Mouse (Mus musculus) midbrain, embryonic 14.5 days (tissue): ENCODE measurements at regions not wholly inside any gene's neighbourhood (a gene's known extent, or its start where the extent isn't known, plus 50 kb on each side); places are given as distances from the start of the nearest gene placed in this dataset.

Source experiments
- ATAC-seq: fragments of 200-750 bp; cut with Nextera tagmentation; 2 replicates; pipeline ENCODE4 v1.8.0; 2017; ENCODE audit warnings: moderate number of reproducible peaks, moderate library complexity; ENCODE audit not compliant: low FRiP score, low TSS enrichment
- DNase-seq: peaks from one replicate; pipeline ENCODE4 v3.0.0-alpha.2; 2015
- H3K27ac ChIP-seq: fragments of 300-500 bp; sonication (generic); replicated peaks from 2 replicates; pipeline ENCODE4 v1.5.1; 2014; ENCODE audit warnings: mild to moderate bottlenecking, low read depth, low read length, moderate library complexity
- H3K27me3 ChIP-seq: fragments of 300-500 bp; sonication (generic); 2 replicates; pipeline ENCODE4 v1.6.1; 2014; ENCODE audit warnings: low read length, control low read depth, mixed read lengths; ENCODE audit not compliant: control insufficient read depth, insufficient read depth
- H3K36me3 ChIP-seq: fragments of 300-500 bp; sonication (generic); 2 replicates; pipeline ENCODE4 v1.6.1; 2014; ENCODE audit warnings: low read length, control low read depth; ENCODE audit not compliant: control insufficient read depth, insufficient read depth
- H3K4me1 ChIP-seq: fragments of 300-500 bp; sonication (generic); 2 replicates; pipeline ENCODE4 v1.6.1; 2014; ENCODE audit warnings: mild to moderate bottlenecking, antibody characterized with exemption, low read length, control low read depth; ENCODE audit not compliant: control insufficient read depth, insufficient read depth
- H3K4me2 ChIP-seq: fragments of 300-500 bp; sonication (generic); 2 replicates; pipeline ENCODE4 v1.6.1; 2014; ENCODE audit warnings: mild to moderate bottlenecking, low read length, moderate library complexity
- H3K4me3 ChIP-seq: fragments of 300-500 bp; sonication (generic); replicated peaks from 2 replicates; pipeline ENCODE4 v1.5.1; 2014; ENCODE audit warnings: low read depth, low read length
- H3K9ac ChIP-seq: fragments of 300-500 bp; sonication (generic); replicated peaks from 2 replicates; pipeline ENCODE4 v1.6.1; 2014; ENCODE audit warnings: mild to moderate bottlenecking, low read length, moderate library complexity
- H3K9me3 ChIP-seq: fragments of 300-500 bp; sonication (generic); 2 replicates; pipeline ENCODE4 v1.6.1; 2016; ENCODE audit warnings: low read length, control low read depth, mixed read lengths; ENCODE audit not compliant: control insufficient read depth
- WGBS: fragments of 180-500 bp; shearing (Covaris S2); extraction: QIAGEN DNeasy Blood & Tissue Kit; methylation state at CpG from one replicate; pipeline ENCODE4 v1.1.7; 2014; 5-methylcytosine and 5-hydroxymethylcytosine counted together

DNA sequence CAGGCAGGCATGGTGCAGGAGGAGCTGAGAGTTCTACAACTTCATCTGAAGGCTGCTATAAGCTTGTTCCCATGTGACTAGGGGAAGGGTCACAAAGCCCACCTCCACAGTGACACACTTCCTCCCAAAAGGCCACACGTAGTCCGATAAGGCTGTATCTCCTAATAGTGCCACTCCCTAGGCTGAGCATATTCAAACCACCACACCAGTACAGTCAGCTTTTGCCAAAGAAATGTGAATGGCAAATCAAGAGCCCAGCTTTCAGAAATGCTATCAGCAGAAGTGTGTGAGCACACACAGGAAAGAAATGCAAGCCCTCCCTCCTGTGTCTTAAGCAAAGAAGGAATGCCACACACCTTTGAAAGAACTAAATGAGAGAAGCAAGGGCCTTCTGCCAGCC lies 80.4 kb upstream of the Ankrd28 start:
- 91% methylated on average over 2 of the region's 2 CpGs for WGBS
- DNase-seq = no peak
- H3K4me1 ChIP-seq = no peaks in the 10 kb centered on the region
- no peak overlapping the region for H3K4me3 ChIP-seq
- no peak overlapping the region for H3K4me2 ChIP-seq
- no peak overlapping the region for H3K27ac ChIP-seq
- no peak overlapping the region for H3K9ac ChIP-seq
- H3K9me3 ChIP-seq = no peaks in the 10 kb centered on the region
- H3K36me3 ChIP-seq = no peaks in the 10 kb centered on the region
- no peaks in the 10 kb centered on the region for H3K27me3 ChIP-seq
- no peak for ATAC-seq

- Histone ChIP-seq H3K9ac (no peak overlapping the region), H3K27me3 (no peaks in the 10 kb centered on the region), H3K4me3 (no peak overlapping the region), H3K4me2 (no peak overlapping the region), H3K27ac (no peak overlapping the region), H3K36me3 (no peaks in the 10 kb centered on the region), H3K4me1 (no peaks in the 10 kb centered on the region), H3K9me3 (no peaks in the 10 kb centered on the region)
- DNase-seq (no peak), ATAC-seq (no peak)
- 90% methylated on average over 4 of the region's 4 CpGs for WGBS
Measured at GRCm38 (mm10) chr14:31918461-31918860, 88.0 kb upstream of the Ankrd28 start.

DNA sequence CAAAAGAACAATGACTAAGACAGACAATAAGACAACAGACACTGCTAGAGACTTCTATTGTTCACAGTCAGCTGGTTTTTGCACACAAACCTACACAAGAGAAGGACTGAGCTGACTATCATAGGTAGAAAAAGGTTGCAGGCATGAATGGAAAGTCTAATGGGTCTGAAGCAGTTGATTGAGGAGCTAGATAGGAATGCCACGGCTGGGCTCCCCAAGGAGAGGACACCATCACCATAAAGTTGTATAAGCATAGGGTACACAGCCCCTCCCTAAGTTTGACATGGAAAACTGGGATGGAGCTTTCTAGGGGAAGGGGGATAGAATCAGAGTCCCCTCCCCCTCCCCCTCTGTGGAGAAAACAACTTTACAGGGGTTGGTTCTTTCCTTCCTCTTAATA lies 88.5 kb upstream of the Ankrd28 start:
- no peak overlapping the region for H3K4me2 ChIP-seq
- no peak overlapping the region for H3K4me3 ChIP-seq
- H3K9ac ChIP-seq = no peak overlapping the region
- WGBS = 97% methylated on average over 1 of the region's 1 CpGs
- H3K9me3 ChIP-seq = no peaks in the 10 kb centered on the region
- no peak overlapping the region for H3K27ac ChIP-seq
- no peaks in the 10 kb centered on the region for H3K36me3 ChIP-seq
- DNase-seq (no peak), ATAC-seq (no peak)
- no peaks in the 10 kb centered on the region for H3K4me1 ChIP-seq
- H3K27me3 ChIP-seq = no peaks in the 10 kb centered on the region

DNA sequence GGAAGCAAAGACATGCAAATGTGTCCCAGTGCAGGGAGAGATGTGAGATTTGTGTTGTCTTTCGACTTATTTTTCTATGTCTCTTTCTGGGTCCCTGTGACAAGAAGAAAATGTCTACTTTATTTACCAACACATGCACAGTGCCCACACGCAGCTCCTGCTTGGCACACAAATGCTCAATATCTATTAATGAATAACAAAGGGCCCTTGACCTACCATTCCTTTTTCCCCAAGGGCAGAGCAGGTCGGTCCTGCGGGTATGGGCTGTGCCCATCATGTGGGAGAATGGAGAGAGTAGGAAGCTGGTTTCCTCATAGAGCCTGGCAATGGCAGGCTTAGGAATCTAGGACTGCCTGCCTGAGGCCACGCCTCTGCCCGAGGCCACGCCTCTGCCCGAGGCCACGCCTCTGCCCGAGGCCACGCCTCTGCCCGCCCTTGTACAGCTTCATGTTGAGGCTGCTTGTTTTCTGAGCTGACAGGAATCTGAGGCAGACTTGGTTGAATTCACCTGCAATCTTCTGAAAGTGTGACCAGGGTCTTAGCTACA lies 98.8 kb upstream of the Ankrd28 start:
- no peak for ATAC-seq
- no peak overlapping the region for H3K4me2 ChIP-seq
- no peaks in the 10 kb centered on the region for H3K27me3 ChIP-seq
- no peak overlapping the region for H3K9ac ChIP-seq
- H3K36me3 ChIP-seq = no peaks in the 10 kb centered on the region
- H3K4me1 ChIP-seq = peaks cover 12% of the 10 kb centered on the region
- no peak overlapping the region for H3K27ac ChIP-seq
- 71% methylated on average over 12 of the region's 12 CpGs for WGBS
- H3K4me3 ChIP-seq = no peak overlapping the region
- no peaks in the 10 kb centered on the region for H3K9me3 ChIP-seq
- no peak for DNase-seq

GRCm38 (mm10) chr14:31930367-31930766 lies 98.4 kb upstream of the Galnt15 start:
- peak; percentile 56 for DNase-seq

DNA sequence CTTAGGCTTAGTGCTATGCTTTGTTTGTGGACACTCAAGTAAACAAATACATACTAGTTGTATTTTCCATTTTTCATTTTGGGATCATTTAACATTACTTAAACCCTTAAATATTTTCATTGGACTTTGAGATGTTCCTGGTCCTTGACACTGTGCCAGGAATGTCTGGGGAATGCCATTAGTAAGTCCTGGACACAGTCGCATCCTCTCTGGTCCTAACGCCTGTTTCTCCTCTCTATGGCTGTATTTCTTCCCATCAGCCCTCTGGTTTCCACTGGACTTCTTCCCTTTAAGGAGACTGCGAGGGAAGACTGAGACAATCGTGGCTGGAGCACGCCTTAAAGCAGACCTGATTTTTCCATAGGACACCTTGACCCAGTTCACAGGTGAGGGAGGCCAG lies 96.8 kb upstream of the Galnt15 start:
- Histone ChIP-seq H3K9me3 (no peaks in the 10 kb centered on the region), H3K36me3 (no peaks in the 10 kb centered on the region), H3K4me1 (peaks cover 20% of the 10 kb centered on the region), H3K4me2 (no peak overlapping the region), H3K27me3 (no peaks in the 10 kb centered on the region), H3K27ac (peak overlapping the region; percentile 49), H3K4me3 (no peak overlapping the region), H3K9ac (no peak overlapping the region)
- ATAC-seq (no peak), DNase-seq (no peak)
- WGBS = 83% methylated on average over 5 of the region's 5 CpGs

More at GRCm38 (mm10) chr14:31930367-31930766, 98.4 kb upstream of the Galnt15 start:
- no peak for ATAC-seq
- no peak overlapping the region for H3K9ac ChIP-seq
- H3K36me3 ChIP-seq = no peaks in the 10 kb centered on the region
- no peak overlapping the region for H3K4me2 ChIP-seq
- WGBS = 86% methylated on average over 9 of the region's 9 CpGs
- H3K27ac ChIP-seq = no peak overlapping the region
- H3K4me1 ChIP-seq = peaks cover 17% of the 10 kb centered on the region
- H3K4me3 ChIP-seq = no peak overlapping the region
- H3K9me3 ChIP-seq = no peaks in the 10 kb centered on the region
- H3K27me3 ChIP-seq = no peaks in the 10 kb centered on the region

DNA sequence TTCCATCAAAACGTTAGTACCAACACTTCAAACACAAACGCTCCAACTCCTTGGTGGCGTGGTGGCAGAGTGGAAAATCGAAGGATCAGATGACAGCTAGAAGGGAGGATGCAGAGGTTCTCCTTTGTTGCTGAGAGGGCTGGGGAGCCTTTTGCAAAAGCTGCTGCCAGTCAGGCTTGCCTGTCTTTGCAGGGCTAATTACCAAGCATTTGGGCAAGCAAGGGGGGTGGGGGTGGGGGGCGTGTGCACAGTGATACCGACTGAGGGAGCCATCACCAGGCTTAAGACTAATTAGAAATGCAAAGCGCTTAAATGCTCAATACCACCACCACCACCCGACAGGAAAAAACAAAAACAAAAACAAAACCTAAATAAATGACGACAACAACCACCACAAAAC lies 95.3 kb upstream of the Galnt15 start:
- Histone ChIP-seq H3K4me3 (peak overlapping the region; percentile 31), H3K9ac (peak overlapping the region; percentile 63), H3K27me3 (no peaks in the 10 kb centered on the region), H3K36me3 (no peaks in the 10 kb centered on the region), H3K4me2 (peak overlapping the region; percentile 62), H3K4me1 (peaks cover 20% of the 10 kb centered on the region), H3K27ac (peak overlapping the region; percentile 97), H3K9me3 (no peaks in the 10 kb centered on the region)
- DNase-seq = peak; percentile 84
- 1% methylated on average over 9 of the region's 9 CpGs for WGBS
- ATAC-seq = peak; percentile 80

DNA sequence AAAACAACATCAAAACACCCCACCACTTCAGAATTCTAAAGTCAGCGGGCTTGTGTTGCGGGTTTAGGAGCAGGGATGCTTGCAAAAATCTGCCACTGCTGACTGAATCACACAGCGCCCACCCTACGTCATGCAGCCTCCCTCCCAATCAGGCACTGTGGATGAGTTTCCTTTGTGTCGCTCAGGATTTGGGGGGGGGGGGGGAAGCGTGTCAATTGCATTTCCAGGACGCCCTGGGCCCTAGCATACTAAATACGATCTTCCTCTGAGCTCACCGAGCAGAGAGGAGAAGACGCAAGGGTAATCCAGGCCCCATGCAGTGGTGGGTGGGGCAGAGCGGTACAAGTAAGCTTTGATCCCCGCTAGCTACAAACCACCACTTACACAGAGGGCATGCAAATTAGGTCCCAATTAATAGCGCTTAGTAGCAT lies 94.9 kb upstream of the Galnt15 start:
- DNase-seq = peak; percentile 92
- 0% methylated on average over 13 of the region's 13 CpGs for WGBS
- ATAC-seq = peak; percentile 97

DNA sequence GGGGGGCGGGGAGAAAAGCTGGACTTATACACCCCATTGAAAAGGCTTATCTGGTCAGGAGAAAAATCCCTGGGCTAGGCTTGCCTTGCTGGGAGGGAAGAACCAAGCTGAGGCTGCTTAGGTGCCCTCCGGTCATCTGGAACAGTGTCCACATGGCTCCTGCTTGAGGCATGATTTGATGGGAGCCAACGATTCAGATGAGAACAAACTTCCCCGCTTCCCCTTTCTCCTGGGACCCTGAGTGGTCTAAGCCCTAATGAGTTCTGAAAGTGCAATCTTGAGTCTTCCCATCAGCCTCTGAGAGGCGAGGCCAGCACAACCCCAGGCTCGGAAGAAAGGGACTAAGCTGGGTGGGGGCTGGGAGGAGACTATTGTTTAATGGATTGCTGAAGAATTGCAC lies 94.5 kb upstream of the Galnt15 start:
- H3K4me2 ChIP-seq = peak overlapping the region; percentile 62
- H3K27me3 ChIP-seq = no peaks in the 10 kb centered on the region
- no peaks in the 10 kb centered on the region for H3K9me3 ChIP-seq
- ATAC-seq (peak; percentile 71), DNase-seq (peak; percentile 88)
- H3K27ac ChIP-seq = peak overlapping the region; percentile 97
- under 1% methylated on average over 6 of the region's 6 CpGs for WGBS
- H3K36me3 ChIP-seq = no peaks in the 10 kb centered on the region
- H3K4me1 ChIP-seq = peaks cover 20% of the 10 kb centered on the region
- H3K4me3 ChIP-seq = peak overlapping the region; percentile 31
- peak overlapping the region; percentile 63 for H3K9ac ChIP-seq

More for the DNA sequence above, 94.9 kb upstream of the Galnt15 start:
- peak overlapping the region; percentile 63 for H3K9ac ChIP-seq
- H3K27me3 ChIP-seq = no peaks in the 10 kb centered on the region
- H3K4me2 ChIP-seq = peak overlapping the region; percentile 62
- H3K9me3 ChIP-seq = no peaks in the 10 kb centered on the region
- peaks cover 20% of the 10 kb centered on the region for H3K4me1 ChIP-seq
- peak overlapping the region; percentile 97 for H3K27ac ChIP-seq
- no peaks in the 10 kb centered on the region for H3K36me3 ChIP-seq
- H3K4me3 ChIP-seq = peak overlapping the region; percentile 31
